Mouse (Mus musculus): ENCODE data around the gene Ppm1h.

- TF ChIP-seq CTCF (IDR thresholded peaks at IDR 0.05; ENCODE audit: low read depth) = peak; percentile 76
- TF ChIP-seq EP300 (IDR thresholded peaks at IDR 0.05; ENCODE audit: low read depth) = no peak
These were observed 115.8 kb downstream of the Ppm1h start for GRCm38 (mm10) chr10:122794187-122794850.
